In genomic region chr6:97355141-97355540, GRCm38 (mm10) we compare ENCODE assay signal across 13 mouse cellular contexts.
DNase-seq lines count a peak whose midpoint lies in the region; ATAC-seq and TF ChIP-seq lines count a peak whose summit lies in the region.
"Had no signal": no experiment of that assay in that cellular context is flagged by ENCODE, and none has a peak within 500 bp of the region (broad histone marks: within the 10 kb centered on the region; RNA-seq: fewer than 3 reads in every experiment).

No protein-coding gene starts in this region.

- no peak overlapping the region for H3K27ac ChIP-seq in forebrain, embryonic 11.5 days (ENCODE audit: low read depth, low read length)
- no peak overlapping the region for H3K27ac ChIP-seq in forebrain, embryonic 15.5 days (replicated peaks)
- H3K27ac ChIP-seq in intestine, embryonic 15.5 days = no peak overlapping the region
- H3K27ac ChIP-seq in intestine, postnatal 0 days (ENCODE audit: low read depth, low read length) = no peak overlapping the region
- no peak overlapping the region for H3K27ac ChIP-seq in liver, embryonic 13.5 days
- H3K27ac ChIP-seq: heart, embryonic 15.5 days had no signal

- H3K4me3 ChIP-seq in forebrain, embryonic 11.5 days (ENCODE audit: low read depth, low read length) = no peak overlapping the region
- H3K4me3 ChIP-seq in forebrain, embryonic 15.5 days = no peak overlapping the region
- H3K4me3 ChIP-seq in intestine, embryonic 15.5 days (replicated peaks) = no peak overlapping the region
- no peak overlapping the region for H3K4me3 ChIP-seq in intestine, postnatal 0 days (ENCODE audit: low read depth, low read length)
- no peak overlapping the region for H3K4me3 ChIP-seq in liver, embryonic 13.5 days (replicated peaks)
- H3K4me3 ChIP-seq: heart, embryonic 15.5 days; myocyte had no signal

- 6% methylated on average over 8 of the region's 8 CpGs for WGBS in forebrain, embryonic 11.5 days
- 13% methylated on average over 8 of the region's 8 CpGs for WGBS in forebrain, embryonic 15.5 days
- 18% methylated on average over 8 of the region's 8 CpGs for WGBS in intestine, embryonic 15.5 days
- 38% methylated on average over 8 of the region's 8 CpGs for WGBS in intestine, postnatal 0 days
- WGBS in liver, embryonic 13.5 days (ENCODE audit: insufficient replicate concordance) = 55% methylated on average over 8 of the region's 8 CpGs

- no peaks in the 10 kb centered on the region for H3K27me3 ChIP-seq in forebrain, embryonic 11.5 days (ENCODE audit: control insufficient read depth, insufficient read depth, low read length)
- no peaks in the 10 kb centered on the region for H3K27me3 ChIP-seq in forebrain, embryonic 15.5 days
- H3K27me3 ChIP-seq in intestine, embryonic 15.5 days (replicated peaks) = no peaks in the 10 kb centered on the region
- H3K27me3 ChIP-seq in intestine, postnatal 0 days (replicated peaks; ENCODE audit: control insufficient read depth, insufficient read depth, low read length) = no peaks in the 10 kb centered on the region
- H3K27me3 ChIP-seq in liver, embryonic 13.5 days = no peaks in the 10 kb centered on the region
- H3K27me3 ChIP-seq: heart, embryonic 15.5 days had no signal

- TF ChIP-seq CTCF in intestine, postnatal 0 days (IDR thresholded peaks at IDR 0.05; ENCODE audit: low read depth) = no peak

- no peak for DNase-seq in forebrain, embryonic 11.5 days (ENCODE audit: low spot score)
- DNase-seq in Muller cell, postnatal 12 days (ENCODE audit: inconsistent ontology term) = peak; percentile 51
- DNase-seq in liver, embryonic 13.5 days = no peak
- DNase-seq in adrenal gland, postnatal 14 days = no peak
- DNase-seq in layer of hippocampus, postnatal 25 days (ENCODE audit: extremely low spot score in 1 of 2, low spot score in 1 of 2) = no peak
- DNase-seq: cerebellum, adult 8-10 months; left cerebral cortex, postnatal 4 days; thymus, adult 18-20 months had no signal

- H3K36me3 ChIP-seq in forebrain, embryonic 11.5 days (ENCODE audit: control insufficient read depth, insufficient read depth, low read length) = no peaks in the 10 kb centered on the region
- no peaks in the 10 kb centered on the region for H3K36me3 ChIP-seq in forebrain, embryonic 15.5 days
- no peaks in the 10 kb centered on the region for H3K36me3 ChIP-seq in intestine, embryonic 15.5 days
- H3K36me3 ChIP-seq in intestine, postnatal 0 days (ENCODE audit: control insufficient read depth, insufficient read depth) = no peaks in the 10 kb centered on the region
- no peaks in the 10 kb centered on the region for H3K36me3 ChIP-seq in liver, embryonic 13.5 days
- H3K36me3 ChIP-seq: heart, embryonic 15.5 days had no signal

- no peaks in the 10 kb centered on the region for H3K9me3 ChIP-seq in forebrain, embryonic 11.5 days (ENCODE audit: control insufficient read depth, low read length)
- no peaks in the 10 kb centered on the region for H3K9me3 ChIP-seq in forebrain, embryonic 15.5 days
- no peaks in the 10 kb centered on the region for H3K9me3 ChIP-seq in intestine, embryonic 15.5 days
- no peaks in the 10 kb centered on the region for H3K9me3 ChIP-seq in intestine, postnatal 0 days (ENCODE audit: control insufficient read depth)
- no peaks in the 10 kb centered on the region for H3K9me3 ChIP-seq in liver, embryonic 13.5 days (replicated peaks)
- H3K9me3 ChIP-seq: heart, embryonic 15.5 days had no signal

- no peak overlapping the region for H3K4me2 ChIP-seq in forebrain, embryonic 11.5 days (ENCODE audit: low read depth, low read length, severe bottlenecking)
- no peak overlapping the region for H3K4me2 ChIP-seq in forebrain, embryonic 15.5 days (replicated peaks)
- H3K4me2 ChIP-seq in intestine, embryonic 15.5 days (replicated peaks) = peak overlapping the region; percentile 44
- H3K4me2 ChIP-seq in intestine, postnatal 0 days (replicated peaks; ENCODE audit: low read depth) = no peak overlapping the region
- H3K4me2 ChIP-seq in liver, embryonic 13.5 days = 0 out of 2 replicates have a peak overlapping the region, but pooled peaks have one; percentile 6

- H3K4me1 ChIP-seq in forebrain, embryonic 11.5 days (replicated peaks; ENCODE audit: control insufficient read depth, insufficient read depth, low read length) = peaks cover 13% of the 10 kb centered on the region
- H3K4me1 ChIP-seq in forebrain, embryonic 15.5 days = peaks cover 29% of the 10 kb centered on the region
- H3K4me1 ChIP-seq in intestine, embryonic 15.5 days (replicated peaks) = peaks cover 16% of the 10 kb centered on the region; the same call in 1 of the 2 replicates
- no peaks in the 10 kb centered on the region for H3K4me1 ChIP-seq in intestine, postnatal 0 days (replicated peaks; ENCODE audit: control insufficient read depth, insufficient read depth, low read length)
- H3K4me1 ChIP-seq in liver, embryonic 13.5 days (replicated peaks) = peaks cover 25% of the 10 kb centered on the region

- H3K9ac ChIP-seq in forebrain, embryonic 11.5 days (ENCODE audit: low read length) = peak overlapping the region; percentile 33; the same call in 1 of the 2 replicates
- no peak overlapping the region for H3K9ac ChIP-seq in forebrain, embryonic 15.5 days (replicated peaks)
- no peak overlapping the region for H3K9ac ChIP-seq in intestine, embryonic 15.5 days
- H3K9ac ChIP-seq in intestine, postnatal 0 days (ENCODE audit: low read depth, low read length) = no peak overlapping the region
- H3K9ac ChIP-seq in liver, embryonic 13.5 days = no peak overlapping the region
- H3K9ac ChIP-seq: heart, embryonic 15.5 days had no signal

- no peak for ATAC-seq in forebrain, embryonic 11.5 days (replicated peaks; ENCODE audit: low FRiP score)
- ATAC-seq in forebrain, embryonic 15.5 days (replicated peaks) = no peak
- ATAC-seq in intestine, embryonic 15.5 days = 0 out of 2 replicates have a peak, but pooled peaks have one; percentile 13
- ATAC-seq in intestine, postnatal 0 days = no peak
- no peak for ATAC-seq in liver, embryonic 13.5 days (ENCODE audit: low read depth)

Comparison
In these comparisons a context has a peak if more than half of its experiments do, and no peak if none do; other contexts are left out.
1. H3K4me2 ChIP-seq: peak in intestine, embryonic 15.5 days (single experiment) and liver, embryonic 13.5 days (single experiment); none in forebrain, embryonic 11.5 days (single experiment), forebrain, embryonic 15.5 days (single experiment) and intestine, postnatal 0 days (single experiment).